Comparison of ENCODE assay signal across 19 mouse cellular contexts in the genomic region with DNA sequence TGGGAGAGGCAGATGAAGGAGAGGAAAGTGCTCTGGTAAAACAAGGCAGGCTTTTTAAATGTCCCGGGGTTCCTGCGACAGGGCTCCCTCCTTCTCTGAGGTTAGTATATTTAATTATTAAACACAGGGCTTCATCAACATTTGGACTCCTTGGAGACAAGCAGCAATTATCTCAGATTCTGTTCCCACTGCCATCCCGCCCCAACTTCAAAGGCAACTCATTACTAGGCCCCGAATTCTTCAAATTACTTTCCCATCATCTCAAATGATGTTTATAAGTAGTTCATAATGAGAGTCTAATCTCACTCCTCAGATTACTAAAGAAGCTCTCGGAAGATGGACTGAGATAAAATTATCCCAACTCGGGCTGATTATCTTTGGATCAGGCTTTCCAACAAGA.
DNase-seq lines count a peak whose midpoint lies in the region; ATAC-seq lines count a peak whose summit lies in the region.
"Had no signal": no experiment of that assay in that cellular context is flagged by ENCODE, and none has a peak within 500 bp of the region (broad histone marks: within the 10 kb centered on the region; RNA-seq: fewer than 3 reads in every experiment).

No protein-coding gene starts in this region.

- H3K4me1 ChIP-seq in forebrain, embryonic 11.5 days (replicated peaks; ENCODE audit: control insufficient read depth, insufficient read depth, low read length) = no peaks in the 10 kb centered on the region
- peaks cover 19% of the 10 kb centered on the region; the same call in 1 of the 2 replicates for H3K4me1 ChIP-seq in forebrain, embryonic 13.5 days
- peaks cover 13% of the 10 kb centered on the region for H3K4me1 ChIP-seq in hindbrain, embryonic 12.5 days
- H3K4me1 ChIP-seq in hindbrain, embryonic 11.5 days (replicated peaks; ENCODE audit: control insufficient read depth, insufficient read depth, low read length) = 0 out of 2 replicates have a peak, but pooled peaks cover 2% of the 10 kb centered on the region
- H3K4me1 ChIP-seq in neural tube, embryonic 13.5 days (replicated peaks) = peaks cover 23% of the 10 kb centered on the region
- H3K4me1 ChIP-seq in neural tube, embryonic 15.5 days = peaks cover 11% of the 10 kb centered on the region

- no peak overlapping the region for H3K4me2 ChIP-seq in forebrain, embryonic 11.5 days (ENCODE audit: low read depth, low read length, severe bottlenecking)
- no peak overlapping the region for H3K4me2 ChIP-seq in forebrain, embryonic 13.5 days
- H3K4me2 ChIP-seq in hindbrain, embryonic 12.5 days (replicated peaks) = no peak overlapping the region
- H3K4me2 ChIP-seq in hindbrain, embryonic 11.5 days (replicated peaks; ENCODE audit: low read depth, low read length) = no peak overlapping the region
- no peak overlapping the region for H3K4me2 ChIP-seq in neural tube, embryonic 13.5 days
- H3K4me2 ChIP-seq in neural tube, embryonic 15.5 days = no peak overlapping the region
- H3K4me2 ChIP-seq: heart, embryonic 13.5 days; hindbrain, embryonic 13.5 days had no signal

- no peaks in the 10 kb centered on the region for H3K9me3 ChIP-seq in forebrain, embryonic 11.5 days (ENCODE audit: control insufficient read depth, low read length)
- no peaks in the 10 kb centered on the region for H3K9me3 ChIP-seq in forebrain, embryonic 13.5 days (replicated peaks)
- no peaks in the 10 kb centered on the region for H3K9me3 ChIP-seq in hindbrain, embryonic 12.5 days (replicated peaks)
- no peaks in the 10 kb centered on the region for H3K9me3 ChIP-seq in hindbrain, embryonic 11.5 days (ENCODE audit: control insufficient read depth, low read length)
- H3K9me3 ChIP-seq in neural tube, embryonic 13.5 days = no peaks in the 10 kb centered on the region
- H3K9me3 ChIP-seq in neural tube, embryonic 15.5 days (replicated peaks) = no peaks in the 10 kb centered on the region
- H3K9me3 ChIP-seq: embryonic facial prominence, embryonic 10.5 days; heart, embryonic 13.5 days; hindbrain, embryonic 13.5 days had no signal

- no peaks in the 10 kb centered on the region for H3K36me3 ChIP-seq in forebrain, embryonic 11.5 days (ENCODE audit: control insufficient read depth, insufficient read depth, low read length)
- H3K36me3 ChIP-seq in forebrain, embryonic 13.5 days (ENCODE audit: poor library complexity, severe bottlenecking) = no peaks in the 10 kb centered on the region
- no peaks in the 10 kb centered on the region for H3K36me3 ChIP-seq in hindbrain, embryonic 12.5 days
- H3K36me3 ChIP-seq in hindbrain, embryonic 11.5 days (ENCODE audit: control insufficient read depth, insufficient read depth, low read length) = no peaks in the 10 kb centered on the region
- no peaks in the 10 kb centered on the region for H3K36me3 ChIP-seq in neural tube, embryonic 13.5 days
- H3K36me3 ChIP-seq in neural tube, embryonic 15.5 days = no peaks in the 10 kb centered on the region
- H3K36me3 ChIP-seq: embryonic facial prominence, embryonic 10.5 days; heart, embryonic 13.5 days; hindbrain, embryonic 13.5 days had no signal

- 43% methylated on average over 6 of the region's 6 CpGs for WGBS in forebrain, embryonic 11.5 days
- WGBS in forebrain, embryonic 13.5 days = 23% methylated on average over 6 of the region's 6 CpGs
- 56% methylated on average over 6 of the region's 6 CpGs for WGBS in hindbrain, embryonic 12.5 days
- WGBS in hindbrain, embryonic 11.5 days = 62% methylated on average over 6 of the region's 6 CpGs
- 48% methylated on average over 6 of the region's 6 CpGs for WGBS in neural tube, embryonic 13.5 days
- WGBS in neural tube, embryonic 15.5 days = 45% methylated on average over 6 of the region's 6 CpGs

- DNase-seq in forebrain, embryonic 11.5 days (ENCODE audit: low spot score) = no peak
- DNase-seq in hindbrain, embryonic 11.5 days (ENCODE audit: low spot score) = no peak
- DNase-seq in adrenal gland, postnatal 10 days = no peak
- DNase-seq: adrenal gland, postnatal 25 days; cerebellum, adult 2 months; cerebellum, postnatal 10 days; gastrocnemius, postnatal 14 days; heart, adult 2 months; heart, postnatal 36 days had no signal

- H3K27ac ChIP-seq in forebrain, embryonic 11.5 days (ENCODE audit: low read depth, low read length) = peak overlapping the region; percentile 27; the same call in 1 of the 2 replicates
- H3K27ac ChIP-seq in forebrain, embryonic 13.5 days = no peak overlapping the region; the same call in 1 of the 2 replicates
- 0 out of 2 replicates have a peak overlapping the region, but pooled peaks have one; percentile 41 for H3K27ac ChIP-seq in hindbrain, embryonic 12.5 days
- no peak overlapping the region for H3K27ac ChIP-seq in hindbrain, embryonic 11.5 days (ENCODE audit: low read depth, low read length)
- peak overlapping the region; percentile 49; the same call in 1 of the 2 replicates for H3K27ac ChIP-seq in neural tube, embryonic 13.5 days (replicated peaks)
- no peak overlapping the region for H3K27ac ChIP-seq in neural tube, embryonic 15.5 days (replicated peaks)
- H3K27ac ChIP-seq: heart, adult 2 months; heart, embryonic 13.5 days; hindbrain, embryonic 13.5 days; hindbrain, postnatal 0 days had no signal

- no peak overlapping the region for H3K9ac ChIP-seq in forebrain, embryonic 11.5 days (ENCODE audit: low read length)
- H3K9ac ChIP-seq in forebrain, embryonic 13.5 days = no peak overlapping the region
- no peak overlapping the region for H3K9ac ChIP-seq in hindbrain, embryonic 12.5 days
- H3K9ac ChIP-seq in hindbrain, embryonic 11.5 days (ENCODE audit: low read depth, low read length) = no peak overlapping the region
- H3K9ac ChIP-seq in neural tube, embryonic 13.5 days = no peak overlapping the region
- no peak overlapping the region for H3K9ac ChIP-seq in neural tube, embryonic 15.5 days (replicated peaks)
- H3K9ac ChIP-seq: heart, embryonic 13.5 days; hindbrain, embryonic 13.5 days had no signal

- H3K4me3 ChIP-seq in forebrain, embryonic 11.5 days (ENCODE audit: low read depth, low read length) = no peak overlapping the region
- H3K4me3 ChIP-seq in forebrain, embryonic 13.5 days = no peak overlapping the region
- no peak overlapping the region for H3K4me3 ChIP-seq in hindbrain, embryonic 12.5 days
- H3K4me3 ChIP-seq in hindbrain, embryonic 11.5 days (ENCODE audit: low read depth, low read length) = no peak overlapping the region
- no peak overlapping the region for H3K4me3 ChIP-seq in neural tube, embryonic 13.5 days
- H3K4me3 ChIP-seq in neural tube, embryonic 15.5 days (replicated peaks) = no peak overlapping the region
- H3K4me3 ChIP-seq: embryonic facial prominence, embryonic 10.5 days; heart, adult 2 months; heart, embryonic 13.5 days; hindbrain, embryonic 13.5 days had no signal

- no peaks in the 10 kb centered on the region for H3K27me3 ChIP-seq in forebrain, embryonic 11.5 days (ENCODE audit: control insufficient read depth, insufficient read depth, low read length)
- no peaks in the 10 kb centered on the region for H3K27me3 ChIP-seq in forebrain, embryonic 13.5 days
- no peaks in the 10 kb centered on the region for H3K27me3 ChIP-seq in hindbrain, embryonic 12.5 days
- H3K27me3 ChIP-seq in hindbrain, embryonic 11.5 days (ENCODE audit: control insufficient read depth, insufficient read depth, low read length) = no peaks in the 10 kb centered on the region
- H3K27me3 ChIP-seq in neural tube, embryonic 13.5 days = no peaks in the 10 kb centered on the region
- no peaks in the 10 kb centered on the region for H3K27me3 ChIP-seq in neural tube, embryonic 15.5 days (replicated peaks)
- H3K27me3 ChIP-seq: heart, embryonic 13.5 days; hindbrain, embryonic 13.5 days; Patski had no signal

- no peak; the same call in 1 of the 2 replicates for ATAC-seq in forebrain, embryonic 11.5 days (replicated peaks; ENCODE audit: low FRiP score)
- no peak for ATAC-seq in forebrain, embryonic 13.5 days
- no peak for ATAC-seq in hindbrain, embryonic 12.5 days (ENCODE audit: low FRiP score)
- ATAC-seq in hindbrain, embryonic 11.5 days (ENCODE audit: low FRiP score) = no peak
- no peak for ATAC-seq in neural tube, embryonic 13.5 days (ENCODE audit: low read depth)
- no peak for ATAC-seq in neural tube, embryonic 15.5 days (ENCODE audit: low FRiP score)
- ATAC-seq: activated CD4-positive, CD25-positive, alpha-beta regulatory T cell, adult 4 months; hindbrain, postnatal 0 days; Patski had no signal

Comparison
In these comparisons a context has a peak if more than half of its experiments do, and no peak if none do; other contexts are left out.
1. H3K27ac ChIP-seq: peak in forebrain, embryonic 11.5 days (single experiment), hindbrain, embryonic 12.5 days (single experiment) and neural tube, embryonic 13.5 days (single experiment); none in forebrain, embryonic 13.5 days (single experiment), hindbrain, embryonic 11.5 days (single experiment) and neural tube, embryonic 15.5 days (single experiment).